In genomic region chr16:47875258-47875657, GRCm38 (mm10) we compare ENCODE assay signal across 20 mouse cellular contexts.
"Had no signal": no experiment of that assay in that cellular context is flagged by ENCODE, and none has a peak within 500 bp of the region (broad histone marks: within the 10 kb centered on the region; RNA-seq: fewer than 3 reads in every experiment).

No protein-coding gene starts in this region.

- DNase-seq: cerebellum, adult 9-10 months; cerebellum, adult 9-11 months; cerebellum, postnatal 10 days; cerebellum, postnatal 14 days; cerebellum, postnatal 25 days; cerebellum, postnatal 36 days; embryo, embryonic 11 days; forebrain, postnatal 0 days; gastrocnemius, adult 2 months; gastrocnemius, postnatal 10 days; gastrocnemius, postnatal 14 days; gastrocnemius, postnatal 25 days; gastrocnemius, postnatal 36 days; heart, adult 11 months; heart, adult 18-20 months; heart, adult 2 months had no signal

- ATAC-seq: forebrain, embryonic 13.5 days; forebrain, embryonic 14.5 days; forebrain, embryonic 15.5 days; forebrain, embryonic 16.5 days; forebrain, postnatal 0 days had no signal
